Mouse (Mus musculus) limb, embryonic 13.5 days (tissue): ENCODE results near the gene Cabp4. TPM values are rescaled to one million over a fixed set of nuclear protein-coding genes. Genes with fewer than 3 reads are reported as not detected.

Source experiments
- ATAC-seq: fragments of 200-750 bp; cut with Nextera tagmentation; 2 replicates; pipeline ENCODE4 v1.8.0; 2017; ENCODE audit warnings: low read depth, moderate number of reproducible peaks, moderate TSS enrichment; ENCODE audit not compliant: low FRiP score
- H3K27ac ChIP-seq: fragments of 300-500 bp; sonication (generic); 2 replicates; pipeline ENCODE4 v1.5.1; 2015; ENCODE audit warnings: inconsistent platforms, mild to moderate bottlenecking, moderate library complexity
- H3K27me3 ChIP-seq: fragments of 300-500 bp; sonication (generic); 2 replicates; pipeline ENCODE4 v1.6.1; 2015; ENCODE audit warnings: mild to moderate bottlenecking, inconsistent platforms
- H3K36me3 ChIP-seq: fragments of 300-500 bp; sonication (generic); 2 replicates; pipeline ENCODE4 v1.6.1; 2015; ENCODE audit warnings: inconsistent platforms, mild to moderate bottlenecking, moderate library complexity
- H3K4me1 ChIP-seq: fragments of 300-500 bp; sonication (generic); 2 replicates; pipeline ENCODE4 v1.6.1; 2015; ENCODE audit warnings: inconsistent platforms
- H3K4me2 ChIP-seq: fragments of 300-500 bp; sonication (generic); replicated peaks from 2 replicates; pipeline ENCODE4 v1.6.1; 2015; ENCODE audit warnings: inconsistent platforms, mild to moderate bottlenecking, moderate library complexity
- H3K4me3 ChIP-seq: fragments of 300-500 bp; sonication (generic); 2 replicates; pipeline ENCODE4 v1.5.1; 2015; ENCODE audit warnings: moderate library complexity, mild to moderate bottlenecking, inconsistent platforms
- H3K9ac ChIP-seq: fragments of 300-500 bp; sonication (generic); 2 replicates; pipeline ENCODE4 v1.6.1; 2015; ENCODE audit warnings: mild to moderate bottlenecking, inconsistent platforms
- H3K9me3 ChIP-seq: fragments of 300-500 bp; sonication (generic); 2 replicates; pipeline ENCODE4 v1.6.1; 2016; ENCODE audit warnings: inconsistent platforms
- WGBS: fragments of 180-500 bp; shearing (Covaris S2); methylation state at CpG from one replicate; pipeline ENCODE4 v1.1.7; 2015; 5-methylcytosine and 5-hydroxymethylcytosine counted together
- polyA plus RNA-seq: library from polyadenylated mRNA; unstranded; fragments of >200 nt; fragmentation: Nextera tagmentation; extraction: Ambion mirVana; gene quantifications from 2 replicates; pipeline ENCODE4 v1.2.1, GENCODE M21; 2015

The Cabp4 gene
- polyA plus RNA-seq, 1 experiment from 2014 or later: 0.05 TPM

GRCm38 (mm10) chr19:4175368-4175947, 31.6 kb upstream of the Cabp4 start, which contains the start of gene Carns1:
TSS of gene Carns1 (minus strand) at chr19:4175479.
- H3K27ac ChIP-seq: no peak within 1 kb of the TSS
- H3K27me3 ChIP-seq: peaks cover 3% of the 10 kb centered on the region; the same call in 1 of the 2 replicates
- 4% methylated on average over 11 of the region's 11 CpGs for whole genome bisulfite sequencing
- H3K9me3 ChIP-seq: no peaks in the 10 kb centered on the region
- H3K4me1 ChIP-seq: peaks cover 28% of the 10 kb centered on the region
- no peaks in the 10 kb centered on the region for H3K36me3 ChIP-seq
- ATAC-seq: 0 out of 2 replicates have a peak, but pooled peaks have one; percentile 49
- H3K4me2 ChIP-seq: peak within 1 kb of the TSS; percentile 51
- H3K4me3 ChIP-seq: peak within 1 kb of the TSS; percentile 3
- H3K9ac ChIP-seq: peak within 1 kb of the TSS; percentile 32

- H3K4me2 ChIP-seq: no peak overlapping the region
- no peaks in the 10 kb centered on the region for H3K36me3 ChIP-seq
- H3K9me3 ChIP-seq: no peaks in the 10 kb centered on the region
- no peak overlapping the region for H3K4me3 ChIP-seq
- no peak for ATAC-seq
- H3K4me1 ChIP-seq: peaks cover 37% of the 10 kb centered on the region
- peaks cover 3% of the 10 kb centered on the region; the same call in 1 of the 2 replicates for H3K27me3 ChIP-seq
- 56% methylated on average over 11 of the region's 11 CpGs for WGBS
- no peak overlapping the region for H3K27ac ChIP-seq
- peak overlapping the region; percentile 43; the same call in 1 of the 2 replicates for H3K9ac ChIP-seq
These were observed 29.1 kb upstream of the Cabp4 start for GRCm38 (mm10) chr19:4172925-4173324.

DNA sequence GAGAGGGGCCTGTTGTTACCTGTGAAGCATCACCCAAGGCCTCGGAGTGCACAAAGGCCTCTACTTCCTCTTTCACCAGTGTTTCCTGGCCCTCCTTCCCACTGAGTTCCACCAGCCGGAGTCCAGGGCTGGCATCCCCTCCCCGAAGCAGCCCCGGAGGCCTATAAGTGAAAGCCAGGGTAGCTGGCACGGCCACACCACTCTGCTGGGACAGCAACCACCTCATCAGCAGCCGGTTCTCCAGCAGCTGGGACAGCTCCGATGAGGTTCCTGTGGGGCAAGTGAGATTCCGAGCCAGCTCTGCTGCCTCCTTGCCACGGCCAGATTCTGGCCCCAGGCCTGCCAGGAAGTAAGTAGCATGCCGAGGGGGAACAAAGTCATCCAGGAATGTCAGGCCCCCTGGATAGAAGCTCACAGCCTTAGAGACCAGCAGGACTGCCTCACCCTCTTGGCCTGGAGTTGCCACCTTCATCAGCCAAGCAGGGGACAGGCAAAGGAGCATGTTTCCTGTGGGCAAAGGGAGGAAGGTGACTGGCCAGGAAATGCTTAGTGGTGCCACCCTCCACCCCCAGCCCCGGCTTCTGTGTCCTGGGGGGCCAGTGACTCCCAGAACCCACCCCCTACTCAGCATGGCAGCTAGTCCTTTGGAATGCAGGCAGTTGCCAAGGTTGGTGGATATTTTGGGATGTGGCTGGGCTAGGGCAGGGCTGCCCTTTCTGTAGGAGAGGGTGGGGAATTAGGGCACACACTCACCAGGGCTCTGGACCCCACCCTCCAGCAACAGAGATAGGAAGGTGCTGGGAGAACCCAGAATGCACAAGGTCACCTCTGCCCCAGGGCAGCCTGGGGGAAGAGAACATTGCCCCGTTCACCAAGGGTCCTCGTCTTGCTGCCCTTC, 27.8 kb upstream of the Cabp4 start:
- no peak overlapping the region for H3K27ac ChIP-seq
- H3K36me3 ChIP-seq: no peaks in the 10 kb centered on the region
- no peaks in the 10 kb centered on the region for H3K9me3 ChIP-seq
- H3K4me1 ChIP-seq: peaks cover 37% of the 10 kb centered on the region
- ATAC-seq: no peak
- H3K4me3 ChIP-seq: no peak overlapping the region
- H3K27me3 ChIP-seq: no peaks in the 10 kb centered on the region
- peak overlapping the region; percentile 45 for H3K9ac ChIP-seq
- H3K4me2 ChIP-seq: no peak overlapping the region
- 66% methylated on average over 13 of the region's 13 CpGs for WGBS

GRCm38 (mm10) chr19:4170723-4171392, 27.0 kb upstream of the Cabp4 start:
- Histone ChIP-seq H3K4me1 (peaks cover 35% of the 10 kb centered on the region), H3K9me3 (no peaks in the 10 kb centered on the region), H3K9ac (peak overlapping the region; percentile 45), H3K4me3 (no peak overlapping the region), H3K36me3 (no peaks in the 10 kb centered on the region), H3K27me3 (no peaks in the 10 kb centered on the region), H3K4me2 (no peak overlapping the region), H3K27ac (no peak overlapping the region)
- WGBS: 77% methylated on average over 10 of the region's 10 CpGs
- ATAC-seq: no peak

- Histone ChIP-seq H3K27me3 (no peaks in the 10 kb centered on the region), H3K4me3 (peak overlapping the region; percentile 52), H3K4me2 (peak overlapping the region; percentile 89), H3K9ac (peak overlapping the region; percentile 84), H3K9me3 (no peaks in the 10 kb centered on the region), H3K27ac (peak overlapping the region; percentile 88), H3K4me1 (peaks cover 26% of the 10 kb centered on the region), H3K36me3 (no peaks in the 10 kb centered on the region)
- 6% methylated on average over 27 of the region's 27 CpGs for WGBS
- ATAC-seq: peak; percentile 49
These were observed 26.0 kb upstream of the Cabp4 start for GRCm38 (mm10) chr19:4169810-4170209.

GRCm38 (mm10) chr19:4169378-4169784, 25.5 kb upstream of the Cabp4 start:
- no peaks in the 10 kb centered on the region for H3K9me3 ChIP-seq
- peak; percentile 96 for ATAC-seq
- H3K27ac ChIP-seq: peak overlapping the region; percentile 88
- H3K4me2 ChIP-seq: peak overlapping the region; percentile 89
- H3K4me1 ChIP-seq: peaks cover 26% of the 10 kb centered on the region
- H3K36me3 ChIP-seq: no peaks in the 10 kb centered on the region
- peak overlapping the region; percentile 52 for H3K4me3 ChIP-seq
- peak overlapping the region; percentile 84 for H3K9ac ChIP-seq
- WGBS: under 1% methylated on average over 43 of the region's 43 CpGs
- no peaks in the 10 kb centered on the region for H3K27me3 ChIP-seq

DNA sequence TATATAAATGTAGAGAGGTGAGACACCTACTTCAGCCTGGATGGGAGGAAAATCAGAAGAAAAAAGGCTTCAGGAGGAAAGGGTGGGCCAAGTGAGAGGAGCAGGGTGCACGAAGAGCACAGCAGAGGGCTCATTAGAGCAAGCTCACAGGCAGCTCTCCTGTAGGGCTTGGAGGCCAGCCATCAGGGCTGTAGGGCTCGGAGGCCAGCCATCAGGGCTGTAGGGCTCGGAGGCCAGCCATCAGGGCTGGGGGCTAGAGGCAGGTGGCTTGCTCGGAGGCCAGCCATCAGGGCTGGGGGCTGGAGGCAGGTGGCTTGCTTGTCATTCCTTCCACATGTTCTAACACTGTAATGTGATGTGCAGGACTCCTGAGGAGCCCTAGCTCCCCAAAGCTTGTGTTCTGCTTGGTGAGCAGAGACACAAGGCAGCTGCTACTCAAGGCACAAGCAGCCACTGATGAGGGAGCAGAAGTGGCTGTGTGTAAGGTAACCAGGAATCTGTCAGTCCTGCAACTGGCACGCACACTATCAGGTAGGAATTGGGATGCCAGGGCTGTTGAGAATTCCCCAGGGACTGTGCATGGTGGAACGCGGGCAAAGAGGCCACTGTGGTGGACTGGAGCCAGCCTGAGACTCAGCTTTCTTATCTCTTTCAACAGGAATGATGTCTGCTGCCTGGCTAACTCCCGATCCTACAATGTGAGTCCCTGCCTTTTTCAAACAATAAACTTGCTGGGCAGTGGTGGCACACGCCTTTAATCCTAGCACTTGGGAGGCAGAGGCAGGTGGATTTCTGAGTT, 23.0 kb upstream of the Cabp4 start:
- Histone ChIP-seq H3K27me3 (no peaks in the 10 kb centered on the region), H3K4me3 (no peak overlapping the region), H3K9me3 (no peaks in the 10 kb centered on the region), H3K9ac (no peak overlapping the region), H3K27ac (no peak overlapping the region), H3K4me1 (peaks cover 35% of the 10 kb centered on the region), H3K36me3 (0 out of 2 replicates have a peak, but pooled peaks cover under 1% of the 10 kb centered on the region), H3K4me2 (no peak overlapping the region)
- 78% methylated on average over 9 of the region's 9 CpGs for WGBS
- no peak for ATAC-seq

DNA sequence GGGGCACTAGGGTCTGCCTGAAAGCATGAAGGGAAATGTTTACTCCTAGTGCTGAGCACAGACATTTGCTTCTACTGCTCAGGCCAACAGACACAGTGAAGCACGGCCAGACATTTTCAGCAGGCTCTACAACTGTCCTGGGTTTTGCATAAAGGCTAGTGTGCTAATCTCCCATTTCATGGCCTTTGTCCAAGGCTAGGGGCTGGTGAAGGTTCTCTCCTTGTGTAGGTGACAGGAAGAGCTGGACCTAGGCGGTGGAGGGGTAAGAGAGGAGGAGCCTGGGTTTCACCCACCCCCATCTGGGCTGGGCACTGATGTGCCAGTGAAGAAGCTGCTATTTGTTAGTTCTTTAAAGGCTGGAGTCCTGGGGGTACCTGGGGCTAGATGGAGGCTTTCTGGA, 20.9 kb upstream of the Cabp4 start:
- no peak overlapping the region for H3K4me2 ChIP-seq
- no peak for ATAC-seq
- no peaks in the 10 kb centered on the region for H3K9me3 ChIP-seq
- H3K27me3 ChIP-seq: no peaks in the 10 kb centered on the region
- H3K4me1 ChIP-seq: peaks cover 15% of the 10 kb centered on the region
- no peak overlapping the region for H3K9ac ChIP-seq
- no peak overlapping the region for H3K4me3 ChIP-seq
- 68% methylated on average over 2 of the region's 2 CpGs for WGBS
- H3K27ac ChIP-seq: no peak overlapping the region
- peaks cover 18% of the 10 kb centered on the region for H3K36me3 ChIP-seq

GRCm38 (mm10) chr19:4164100-4164499, 20.3 kb upstream of the Cabp4 start:
- Histone ChIP-seq H3K4me3 (0 out of 2 replicates have a peak overlapping the region, but pooled peaks have one; percentile 71), H3K36me3 (peaks cover 25% of the 10 kb centered on the region), H3K27me3 (no peaks in the 10 kb centered on the region), H3K4me2 (peak overlapping the region; percentile 95), H3K9me3 (no peaks in the 10 kb centered on the region), H3K27ac (no peak overlapping the region), H3K9ac (no peak overlapping the region), H3K4me1 (peaks cover 13% of the 10 kb centered on the region)
- WGBS: 78% methylated on average over 3 of the region's 3 CpGs
- ATAC-seq: no peak

DNA sequence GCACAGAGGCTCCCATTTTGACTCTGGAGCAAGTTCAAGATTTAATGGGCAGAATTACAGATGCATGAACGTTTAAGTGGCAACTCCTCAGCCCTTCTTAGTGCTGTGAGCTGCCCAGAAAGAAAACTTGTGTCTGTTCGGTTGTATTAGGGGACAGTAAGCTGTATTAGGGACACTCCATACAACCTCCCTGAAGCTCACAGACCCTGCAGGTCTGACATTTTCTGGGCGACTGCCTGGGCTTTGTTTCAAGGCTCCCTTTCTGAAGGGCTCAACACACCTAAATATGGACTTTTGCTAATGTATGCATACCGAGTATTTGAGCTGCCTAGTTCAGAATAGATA, 19.7 kb upstream of the Cabp4 start:
- H3K9me3 ChIP-seq: no peaks in the 10 kb centered on the region
- H3K4me3 ChIP-seq: peak overlapping the region; percentile 71
- ATAC-seq: peak; percentile 26; the same call in 1 of the 2 replicates
- peak overlapping the region; percentile 85 for H3K9ac ChIP-seq
- peaks cover 13% of the 10 kb centered on the region for H3K4me1 ChIP-seq
- 42% methylated on average over 4 of the region's 4 CpGs for WGBS
- peak overlapping the region; percentile 78 for H3K27ac ChIP-seq
- H3K4me2 ChIP-seq: peak overlapping the region; percentile 95
- peaks cover 30% of the 10 kb centered on the region for H3K36me3 ChIP-seq
- H3K27me3 ChIP-seq: no peaks in the 10 kb centered on the region
